Mouse (Mus musculus) heart, embryonic 11.5 days (tissue): ENCODE measurements at regions not wholly inside any gene's neighbourhood (a gene's known extent, or its start where the extent isn't known, plus 50 kb on each side); places are given as distances from the start of the nearest gene placed in this dataset.

Experiments
- ATAC-seq: fragments of 200-750 bp; cut with Nextera tagmentation; replicated peaks from 2 replicates; pipeline ENCODE4 v1.8.0; 2017; ENCODE audit warnings: moderate library complexity; ENCODE audit not compliant: insufficient number of reproducible peaks, low FRiP score, low TSS enrichment
- H3K27ac ChIP-seq: fragments of 300-500 bp; sonication (generic); 2 replicates; pipeline ENCODE4 v1.5.1; 2014; ENCODE audit warnings: mild to moderate bottlenecking, low read depth, low read length
- H3K27me3 ChIP-seq: fragments of 300-500 bp; sonication (generic); 2 replicates; pipeline ENCODE4 v1.6.1; 2014; ENCODE audit warnings: mild to moderate bottlenecking, low read length, mixed read lengths; ENCODE audit not compliant: control insufficient read depth, insufficient read depth
- H3K36me3 ChIP-seq: fragments of 300-500 bp; sonication (generic); 2 replicates; pipeline ENCODE4 v1.6.1; 2014; ENCODE audit warnings: mild to moderate bottlenecking, low read length, moderate library complexity, mixed read lengths; ENCODE audit not compliant: control insufficient read depth, insufficient read depth
- H3K4me1 ChIP-seq: fragments of 300-500 bp; sonication (generic); 2 replicates; pipeline ENCODE4 v1.6.1; 2014; ENCODE audit warnings: low read length; ENCODE audit not compliant: control insufficient read depth, insufficient read depth
- H3K4me2 ChIP-seq: fragments of 300-500 bp; sonication (generic); 2 replicates; pipeline ENCODE4 v1.6.1; 2014; ENCODE audit warnings: mild to moderate bottlenecking, moderate library complexity
- H3K4me3 ChIP-seq: fragments of 300-500 bp; sonication (generic); 2 replicates; pipeline ENCODE4 v1.5.1; 2014; ENCODE audit warnings: low read depth, low read length
- H3K9ac ChIP-seq: fragments of 300-500 bp; sonication (generic); 2 replicates; pipeline ENCODE4 v1.6.1; 2014; ENCODE audit warnings: mild to moderate bottlenecking, low read depth, low read length, moderate library complexity
- H3K9me3 ChIP-seq: fragments of 300-500 bp; sonication (generic); replicated peaks from 2 replicates; pipeline ENCODE4 v1.6.1; 2016; ENCODE audit warnings: low read length; ENCODE audit not compliant: control insufficient read depth
- WGBS: fragments of 180-500 bp; shearing (Covaris S2); extraction: QIAGEN DNeasy Blood & Tissue Kit; methylation state at CpG from one replicate; pipeline ENCODE4 v1.1.7; 2014; ENCODE audit not compliant: insufficient replicate concordance; 5-methylcytosine and 5-hydroxymethylcytosine counted together

DNA sequence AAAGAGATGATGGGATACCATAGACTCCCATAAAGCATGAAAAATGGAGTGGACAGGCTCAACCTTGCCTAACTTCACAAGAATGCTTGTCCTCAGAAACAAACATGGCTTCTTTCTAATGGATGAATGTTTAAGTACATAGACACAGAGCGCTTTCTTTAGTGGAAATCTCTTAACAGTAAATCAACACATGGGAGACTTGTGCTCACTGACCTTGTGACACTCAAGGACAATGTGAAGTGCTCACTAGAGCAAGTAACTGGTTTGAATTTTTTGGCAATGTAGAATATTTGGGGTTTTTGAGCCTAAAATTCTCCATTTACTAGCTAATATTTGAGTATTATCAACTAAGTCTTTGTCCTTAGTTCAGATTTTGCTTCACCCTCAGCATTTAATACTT is 88.0 kb downstream of the Tent5c start:
- H3K9me3 ChIP-seq, result no peaks in the 10 kb centered on the region
- no peak overlapping the region for H3K9ac ChIP-seq
- H3K4me2 ChIP-seq, result no peak overlapping the region
- H3K27me3 ChIP-seq, result no peaks in the 10 kb centered on the region
- 84% methylated on average over 1 of the region's 1 CpGs for WGBS
- H3K4me1 ChIP-seq, result no peaks in the 10 kb centered on the region
- no peak overlapping the region for H3K27ac ChIP-seq
- no peaks in the 10 kb centered on the region for H3K36me3 ChIP-seq
- no peak for ATAC-seq
- no peak overlapping the region for H3K4me3 ChIP-seq

DNA sequence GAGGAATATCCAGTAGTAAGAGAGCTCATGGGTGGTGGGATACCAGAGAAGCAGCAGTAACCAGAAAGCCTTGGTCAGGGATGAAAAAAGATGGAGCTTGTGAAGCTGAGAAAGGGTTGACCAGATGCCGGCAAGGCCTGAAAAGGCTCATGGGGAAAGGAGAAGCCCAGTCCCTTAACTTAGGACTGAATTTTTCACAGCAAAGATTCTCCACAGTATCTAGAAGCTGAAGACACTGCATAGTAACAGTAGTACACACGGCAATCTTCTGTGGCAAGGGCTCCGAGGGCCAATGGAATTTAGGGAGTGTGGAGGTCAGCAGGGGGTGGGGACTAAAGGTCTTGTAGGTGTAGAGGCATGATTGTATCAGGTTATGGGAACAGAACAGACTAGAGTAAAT is 91.6 kb downstream of the Tent5c start:
- Histone ChIP-seq H3K4me2 (no peak overlapping the region), H3K9me3 (no peaks in the 10 kb centered on the region), H3K27me3 (no peaks in the 10 kb centered on the region), H3K9ac (no peak overlapping the region), H3K4me1 (no peaks in the 10 kb centered on the region), H3K36me3 (no peaks in the 10 kb centered on the region), H3K27ac (no peak overlapping the region), H3K4me3 (no peak overlapping the region)
- no peak for ATAC-seq
- WGBS, result 79% methylated on average over 3 of the region's 3 CpGs

DNA sequence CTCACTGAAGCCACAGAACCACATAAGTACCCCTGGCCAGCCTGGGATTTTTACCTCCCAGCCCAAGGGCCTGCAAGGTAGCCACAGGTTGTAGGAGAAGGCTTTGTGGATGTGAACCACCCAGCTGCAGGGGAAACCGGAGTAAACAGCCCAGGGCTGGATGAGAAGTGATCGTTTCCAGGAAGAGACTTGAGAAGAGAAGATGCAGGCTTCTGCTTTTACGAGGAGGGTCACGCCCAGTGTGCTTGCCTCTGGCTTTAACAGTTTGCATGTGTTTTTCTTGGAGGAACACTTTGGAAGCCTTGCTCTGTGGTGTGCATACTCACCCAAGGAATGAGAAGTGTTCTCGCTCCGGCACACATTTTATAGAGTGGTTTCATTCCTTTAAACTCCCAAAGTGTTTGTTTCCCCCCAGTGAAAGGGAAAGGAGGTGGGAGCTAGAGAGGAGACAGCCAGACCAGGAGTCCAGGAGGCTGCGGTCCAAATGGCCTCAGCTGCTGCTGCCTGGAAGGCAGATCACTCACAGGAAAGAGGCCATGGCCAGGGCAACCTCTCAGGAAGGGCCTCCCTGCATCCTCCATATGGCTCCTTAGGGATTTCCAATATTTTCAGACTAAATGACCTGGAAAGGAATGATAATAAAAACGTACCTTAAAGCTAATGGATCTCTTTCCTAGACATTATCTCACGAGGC is 94.1 kb downstream of the Tent5c start:
- Histone ChIP-seq H3K9ac (no peak overlapping the region), H3K4me2 (no peak overlapping the region), H3K9me3 (no peaks in the 10 kb centered on the region), H3K27ac (no peak overlapping the region), H3K4me1 (no peaks in the 10 kb centered on the region), H3K36me3 (no peaks in the 10 kb centered on the region), H3K27me3 (no peaks in the 10 kb centered on the region), H3K4me3 (no peak overlapping the region)
- no peak for ATAC-seq
- WGBS, result 60% methylated on average over 9 of the region's 9 CpGs

DNA sequence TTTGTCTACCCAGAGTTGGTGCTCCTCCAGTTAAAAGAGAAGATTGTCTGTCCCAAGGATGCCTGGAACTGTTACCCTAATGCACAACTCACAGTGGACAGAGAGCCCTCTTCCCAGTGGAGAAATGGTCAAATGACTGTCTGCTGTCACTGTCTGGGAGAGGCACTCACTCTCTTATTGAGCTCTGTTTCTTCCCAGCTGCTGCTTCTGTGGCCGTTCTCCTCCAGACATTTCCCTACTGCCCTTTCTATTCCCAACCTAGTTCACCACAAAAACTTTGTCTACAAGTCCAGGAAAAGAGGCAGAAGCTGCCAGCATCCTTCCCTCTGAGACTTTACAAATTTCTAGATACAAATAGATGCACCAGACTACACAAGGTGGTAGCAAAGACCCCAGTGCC is 95.2 kb downstream of the Tent5c start:
- Histone ChIP-seq H3K4me2 (no peak overlapping the region), H3K36me3 (no peaks in the 10 kb centered on the region), H3K9ac (no peak overlapping the region), H3K9me3 (no peaks in the 10 kb centered on the region), H3K27ac (no peak overlapping the region), H3K4me3 (no peak overlapping the region), H3K4me1 (no peaks in the 10 kb centered on the region), H3K27me3 (no peaks in the 10 kb centered on the region)
- WGBS, result 76% methylated on average over 1 of the region's 1 CpGs
- ATAC-seq, result no peak

DNA sequence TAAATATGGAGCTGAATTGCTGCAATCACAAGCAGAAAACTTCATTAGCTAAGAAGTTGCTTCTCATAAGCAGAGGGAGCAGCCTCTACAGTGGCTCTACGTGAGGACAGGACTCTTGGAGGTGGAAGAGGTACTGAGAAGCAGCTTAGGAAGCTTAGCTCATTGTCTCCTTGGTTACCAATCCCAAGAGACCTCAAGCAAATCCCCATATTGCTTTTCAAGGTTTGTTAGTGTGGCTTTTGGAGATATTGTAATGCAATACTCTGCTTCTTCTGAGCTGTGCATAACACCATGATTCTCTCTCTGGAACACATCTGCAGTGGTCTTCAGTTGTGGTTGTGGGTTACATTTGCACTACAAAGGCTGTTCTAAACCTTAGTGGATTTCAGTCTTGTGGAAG is 106.9 kb downstream of the Tent5c start:
- Histone ChIP-seq H3K36me3 (no peaks in the 10 kb centered on the region), H3K4me3 (no peak overlapping the region), H3K27ac (no peak overlapping the region), H3K4me1 (no peaks in the 10 kb centered on the region), H3K4me2 (no peak overlapping the region), H3K27me3 (no peaks in the 10 kb centered on the region), H3K9ac (no peak overlapping the region), H3K9me3 (no peaks in the 10 kb centered on the region)
- WGBS, result 65% methylated on average over 1 of the region's 1 CpGs
- ATAC-seq, result no peak

DNA sequence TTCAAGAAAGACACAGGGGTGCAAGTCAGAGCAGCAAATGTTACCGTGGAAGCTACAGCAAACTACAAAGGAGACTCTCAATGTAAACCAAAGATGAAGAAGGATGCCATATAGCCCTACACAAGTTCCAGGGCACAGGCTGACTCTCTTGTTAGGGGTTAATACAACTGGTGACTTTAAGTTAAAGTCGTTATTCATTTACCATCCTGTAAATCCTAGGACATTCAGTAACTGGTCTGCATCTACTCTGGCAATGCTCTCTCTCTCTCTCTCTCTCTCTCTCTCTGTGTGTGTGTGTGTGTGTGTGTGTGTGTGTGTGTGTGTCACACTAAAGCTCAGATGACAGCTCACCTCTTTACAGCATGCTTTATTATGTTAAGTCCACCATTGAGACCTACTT is 107.8 kb downstream of the Tent5c start:
- Histone ChIP-seq H3K9ac (no peak overlapping the region), H3K27me3 (no peaks in the 10 kb centered on the region), H3K4me2 (no peak overlapping the region), H3K4me3 (no peak overlapping the region), H3K27ac (no peak overlapping the region), H3K4me1 (no peaks in the 10 kb centered on the region), H3K9me3 (no peaks in the 10 kb centered on the region), H3K36me3 (no peaks in the 10 kb centered on the region)
- no peak for ATAC-seq
- WGBS, result 75% methylated on average over 2 of the region's 2 CpGs

DNA sequence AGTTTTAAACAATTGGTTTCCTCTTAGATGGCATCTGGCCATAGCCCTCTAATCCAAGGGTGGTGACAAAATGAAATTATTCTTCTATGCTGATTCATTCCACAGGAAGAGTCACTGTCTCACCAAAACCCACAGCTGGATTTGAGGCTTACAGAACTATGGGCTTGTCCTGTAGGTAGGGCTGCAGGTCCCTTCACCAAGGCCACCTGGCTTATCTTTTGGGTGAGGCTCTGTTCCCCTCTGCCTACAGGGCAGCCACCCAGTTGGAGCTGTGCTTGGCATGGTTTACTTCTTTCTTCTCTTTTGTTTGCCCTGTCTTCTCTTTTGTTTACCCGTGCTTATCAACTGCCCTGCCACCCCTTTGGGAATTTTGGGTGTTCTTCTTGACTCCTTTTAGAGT is 113.0 kb downstream of the Tent5c start:
- no peaks in the 10 kb centered on the region for H3K27me3 ChIP-seq
- H3K36me3 ChIP-seq, result no peaks in the 10 kb centered on the region
- no peak overlapping the region for H3K4me2 ChIP-seq
- 63% methylated on average over 1 of the region's 1 CpGs for WGBS
- H3K9ac ChIP-seq, result no peak overlapping the region
- ATAC-seq, result no peak
- H3K4me1 ChIP-seq, result no peaks in the 10 kb centered on the region
- no peak overlapping the region for H3K4me3 ChIP-seq
- no peaks in the 10 kb centered on the region for H3K9me3 ChIP-seq
- H3K27ac ChIP-seq, result no peak overlapping the region

DNA sequence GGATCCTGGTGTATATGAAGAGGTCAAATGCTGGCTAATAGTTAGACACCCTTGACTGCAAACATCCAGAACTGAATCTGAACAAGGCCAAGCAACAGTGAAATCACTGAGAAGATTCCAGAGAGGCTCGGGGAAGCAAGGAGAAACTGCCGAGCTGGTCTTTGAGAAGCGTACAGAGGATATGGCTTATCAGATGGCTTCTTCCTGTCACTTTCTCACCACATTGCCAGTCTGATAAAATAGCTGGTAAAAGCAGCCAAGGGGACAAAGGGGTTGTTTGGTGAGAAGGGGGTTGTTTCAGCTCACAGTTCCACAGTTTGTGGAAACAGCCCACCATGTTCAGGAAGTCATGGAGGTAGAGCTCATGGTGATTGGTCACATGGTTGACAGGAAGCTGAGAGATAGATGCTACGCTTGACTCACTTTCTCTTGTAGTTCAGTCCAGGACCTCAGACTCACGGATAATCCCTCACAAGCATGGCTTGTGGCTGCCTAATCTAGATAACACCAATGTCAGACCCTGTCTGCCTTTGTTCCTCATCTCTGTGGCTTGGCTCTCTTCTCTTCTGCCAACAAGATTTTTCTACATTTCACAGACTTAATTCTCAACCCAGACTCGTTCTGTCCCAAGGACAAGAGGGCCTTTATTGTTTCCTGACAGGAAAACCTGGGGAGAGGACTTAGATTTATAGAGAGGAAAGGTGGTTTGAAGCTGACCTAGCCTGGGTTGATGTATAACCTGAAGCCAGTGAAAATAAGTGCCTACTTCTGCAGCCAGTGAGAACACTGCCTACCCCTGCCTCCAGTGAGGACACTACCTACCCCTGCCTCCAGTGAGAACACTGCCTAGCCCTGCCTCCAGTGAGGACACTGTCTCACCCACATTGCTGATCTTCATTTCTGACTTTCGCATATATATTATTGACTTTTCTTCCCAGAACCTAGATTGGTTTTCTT is 122.0 kb downstream of the Tent5c start:
- Histone ChIP-seq H3K4me2 (no peak overlapping the region), H3K4me3 (no peak overlapping the region), H3K27ac (no peak overlapping the region), H3K9ac (no peak overlapping the region), H3K9me3 (no peaks in the 10 kb centered on the region), H3K4me1 (no peaks in the 10 kb centered on the region), H3K36me3 (no peaks in the 10 kb centered on the region), H3K27me3 (no peaks in the 10 kb centered on the region)
- WGBS, result 52% methylated on average over 7 of the region's 7 CpGs
- no peak for ATAC-seq
